Mouse (Mus musculus) CH12.LX (cell line): ENCODE measurements around the gene Nsmf. TPM values are rescaled to one million over a fixed set of nuclear protein-coding genes. Genes with fewer than 3 reads are reported as not detected.

ENCODE experiments used
- DNase-seq: peaks from one replicate; pipeline ENCODE4 v3.0.0-alpha.2; 2013; ENCODE audit errors: extremely low read depth
- H3K27ac ChIP-seq: 2 replicates; pipeline ENCODE4 v1.5.1; 2012; ENCODE audit warnings: low read depth, mild to moderate bottlenecking, control low read depth, moderate library complexity; ENCODE audit not compliant: insufficient read depth
- H3K27me3 ChIP-seq: replicated peaks from 2 replicates; pipeline ENCODE3; 2012; ENCODE audit warnings: inconsistent platforms
- H3K36me3 ChIP-seq, 2 experiments: replicated peaks in 1 of 2; 2 replicates each; pipeline versions ENCODE3 to v1.6.1; 2012; ENCODE audit warnings: inconsistent platforms in 1 of 2, low read length in 1 of 2, mild to moderate bottlenecking in 1 of 2, mixed read lengths in 1 of 2, moderate library complexity in 1 of 2; ENCODE audit not compliant: control insufficient read depth in 1 of 2, insufficient read depth in 1 of 2
- H3K4me1 ChIP-seq, 2 experiments: 2 replicates each; pipeline ENCODE4 v1.6.1; 2012; ENCODE audit warnings: inconsistent platforms in 1 of 2, moderate library complexity in 1 of 2; ENCODE audit not compliant: insufficient read depth in 2 of 2, control insufficient read depth in 1 of 2
- H3K4me2 ChIP-seq: 2 replicates; pipeline ENCODE4 v1.6.1; 2012; ENCODE audit warnings: low read depth, mild to moderate bottlenecking, control low read depth; ENCODE audit not compliant: poor library complexity, insufficient read depth, severe bottlenecking
- H3K4me3 ChIP-seq, 3 experiments: fragments of 150-350 bp in 1 of 3; sonication (generic) in 1 of 3; replicated peaks in 1 of 3; 2 replicates each; pipeline versions ENCODE3 to v1.5.1; 2011 to 2012; ENCODE audit warnings: low read depth in 2 of 3, low read length in 2 of 3, mild to moderate bottlenecking in 2 of 3, moderate library complexity in 2 of 3, control low read depth in 1 of 3, improper control_type of control experiment in 1 of 3, inconsistent platforms in 1 of 3, mixed read lengths in 1 of 3; ENCODE audit not compliant: poor library complexity in 1 of 3
- H3K79me2 ChIP-seq: replicated peaks from 2 replicates; pipeline ENCODE4 v1.6.1; 2012; ENCODE audit warnings: mild to moderate bottlenecking, moderate library complexity; ENCODE audit not compliant: control insufficient read depth, poor library complexity, insufficient read depth, severe bottlenecking; ENCODE audit errors: extremely low read depth
- H3K9ac ChIP-seq: 2 replicates; pipeline ENCODE4 v1.6.1; 2012; ENCODE audit warnings: low read depth, mild to moderate bottlenecking, control low read depth, moderate library complexity; ENCODE audit not compliant: insufficient read depth
- H3K9me3 ChIP-seq: replicated peaks from 2 replicates; pipeline ENCODE3; 2012; ENCODE audit warnings: low read length, inconsistent platforms, mixed read lengths
- E2F4 ChIP-seq: IDR thresholded peaks from 2 replicates; pipeline ENCODE4 v1.6.1; 2011; ENCODE audit warnings: low read depth, low read length, improper control_type of control experiment; ENCODE audit not compliant: insufficient replicate concordance
- EP300 ChIP-seq: IDR thresholded peaks from 2 replicates; pipeline ENCODE4 v1.6.1; 2011; ENCODE audit warnings: low read length, improper control_type of control experiment
- ETS1 ChIP-seq: conservative IDR thresholded peaks from 2 replicates; pipeline ENCODE4 v1.6.1; 2012; ENCODE audit warnings: low read depth, mild to moderate bottlenecking, inconsistent platforms, low read length, improper control_type of control experiment, moderate library complexity
- HCFC1 ChIP-seq: IDR thresholded peaks from 2 replicates; pipeline ENCODE4 v1.6.1; 2012; ENCODE audit warnings: low read depth, mild to moderate bottlenecking, inconsistent platforms, low read length, improper control_type of control experiment
- IRF4 ChIP-seq: IDR thresholded peaks from 2 replicates; pipeline ENCODE4 v1.6.1; 2014; ENCODE audit warnings: low read depth, mild to moderate bottlenecking, inconsistent platforms, low read length, improper control_type of control experiment
- JUN ChIP-seq: IDR thresholded peaks from 2 replicates; pipeline ENCODE4 v1.6.1; 2011; ENCODE audit warnings: low read depth, mild to moderate bottlenecking, low read length, improper control_type of control experiment, moderate library complexity; ENCODE audit not compliant: insufficient read depth
- JUND ChIP-seq: conservative IDR thresholded peaks from 2 replicates; pipeline ENCODE4 v1.6.1; 2011; ENCODE audit warnings: low read depth, low read length, improper control_type of control experiment
- KAT2A ChIP-seq: IDR thresholded peaks from 2 replicates; pipeline ENCODE4 v1.6.1; 2012; ENCODE audit warnings: low read length, improper control_type of control experiment, inconsistent platforms; ENCODE audit not compliant: insufficient replicate concordance
- MAFK ChIP-seq: IDR thresholded peaks from 2 replicates; pipeline ENCODE4 v1.6.1; 2011; ENCODE audit warnings: low read length, improper control_type of control experiment; ENCODE audit not compliant: insufficient replicate concordance
- MXI1 ChIP-seq: IDR thresholded peaks from 2 replicates; pipeline ENCODE4 v1.6.1; 2011; ENCODE audit warnings: mild to moderate bottlenecking, low read depth, low read length, improper control_type of control experiment
- NELFE ChIP-seq: IDR thresholded peaks from 2 replicates; pipeline ENCODE4 v1.6.1; 2011; ENCODE audit warnings: low read depth, low read length, improper control_type of control experiment
- PAX5 ChIP-seq: IDR thresholded peaks from 2 replicates; pipeline ENCODE4 v1.6.1; 2012; ENCODE audit warnings: low read length, inconsistent platforms, mixed read lengths
- POLR2A ChIP-seq: IDR thresholded peaks from 2 replicates; pipeline ENCODE4 v1.6.1; 2011; ENCODE audit warnings: low read depth, mild to moderate bottlenecking, improper control_type of control experiment, low read length
- POLR2AphosphoS2 ChIP-seq: IDR thresholded peaks from 2 replicates; pipeline ENCODE4 v1.6.1; 2011; ENCODE audit warnings: low read depth, low read length, improper control_type of control experiment
- RAD21 ChIP-seq: IDR thresholded peaks from 2 replicates; pipeline ENCODE4 v1.6.1; 2011; ENCODE audit warnings: low read depth, mild to moderate bottlenecking, low read length, improper control_type of control experiment, moderate library complexity
- RCOR1 ChIP-seq: conservative IDR thresholded peaks from 2 replicates; pipeline ENCODE4 v1.6.1; 2012; ENCODE audit warnings: low read depth, mild to moderate bottlenecking, inconsistent platforms, low read length, improper control_type of control experiment
- SIN3A ChIP-seq: IDR thresholded peaks from 2 replicates; pipeline ENCODE4 v1.6.1; 2012; ENCODE audit warnings: low read length, improper control_type of control experiment, inconsistent platforms
- TBP ChIP-seq: conservative IDR thresholded peaks from 2 replicates; pipeline ENCODE4 v1.6.1; 2011; ENCODE audit warnings: low read depth, low read length, improper control_type of control experiment
- UBTF ChIP-seq: IDR thresholded peaks from 2 replicates; pipeline ENCODE4 v1.6.1; 2012; ENCODE audit warnings: low read depth, mild to moderate bottlenecking, inconsistent platforms, low read length, improper control_type of control experiment, moderate library complexity
- USF1 ChIP-seq: IDR thresholded peaks from 2 replicates; pipeline ENCODE4 v1.6.1; 2014; ENCODE audit warnings: low read depth, mild to moderate bottlenecking, inconsistent platforms, low read length, improper control_type of control experiment
- ZKSCAN1 ChIP-seq: IDR thresholded peaks from 2 replicates; pipeline ENCODE4 v1.6.1; 2012; ENCODE audit warnings: low read depth, inconsistent platforms, low read length, improper control_type of control experiment, borderline replicate concordance
- dilution Hi-C: fragments of 300-500 bp; cut with MboI; formaldehyde crosslinking; loops from 2 replicates; pipeline ENCODE4 v1.14.3; 2020; ENCODE audit warnings: low sequenced_read_pairs; ENCODE audit not compliant: extremely low pct_unique_long_range_greater_than_20kb, extremely low pct_ligation_motif_present
- in situ Hi-C: fragments of 300-500 bp; cut with MboI; formaldehyde crosslinking; loops from 3 replicates; pipeline ENCODE4 v1.14.3; 2019; ENCODE audit warnings: low sequenced_read_pairs, low pct_ligation_motif_present, low pct_unique_long_range_greater_than_20kb, mixed read lengths
- polyA plus RNA-seq: library from polyadenylated mRNA; unstranded; fragments of >175 nt; gene quantifications from 2 replicates; pipeline ENCODE4 v1.2.1, GENCODE M21; 2012; ENCODE audit warnings: low read depth; ENCODE audit not compliant: insufficient read length
- total RNA-seq, 2 experiments: library from RNA; depleted of rRNA; stranded (reverse); fragments of 300-350 nt in 1 of 2; fragments of >200 nt in 1 of 2; gene quantifications; 2 replicates each; pipeline ENCODE4 v1.2.3; 2012 to 2014

The Nsmf gene
- total and polyA plus RNA-seq, 3 experiments, result 11.6 to 12.0 (median 11.7) TPM

DNA sequence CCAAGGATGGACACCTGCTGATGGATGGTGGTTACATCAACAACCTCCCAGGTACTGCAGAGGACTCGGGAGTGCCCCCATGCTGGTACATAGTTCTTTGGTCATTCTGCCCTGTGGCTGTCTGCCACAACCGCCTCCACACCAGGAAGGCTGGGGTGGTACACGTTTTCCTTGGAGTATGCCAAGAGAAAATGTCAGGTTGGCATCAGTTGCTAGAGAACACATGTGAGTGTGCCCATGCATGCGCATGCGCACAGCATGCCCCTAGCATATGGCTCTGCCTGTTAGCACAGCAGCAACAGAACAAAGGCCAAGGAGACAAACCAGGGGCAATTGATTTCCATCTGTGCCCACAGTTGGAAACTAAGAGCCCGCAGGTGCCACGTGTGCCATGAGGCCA lies 3.2 kb upstream of the Nsmf start:
- H3K27me3 ChIP-seq, result no peaks in the 10 kb centered on the region
- peaks cover 28 to 74% of the 10 kb centered on the region in 2 experiments for H3K36me3 ChIP-seq
- no peaks in the 10 kb centered on the region for H3K9me3 ChIP-seq
- dilution Hi-C loops (no loop called here), in situ Hi-C loops (no loop called here)
- H3K4me3 ChIP-seq, result no peak overlapping the region
- H3K9ac ChIP-seq, result no peak overlapping the region
- peaks cover 5 to 18% of the 10 kb centered on the region in 2 experiments for H3K4me1 ChIP-seq
- no peak overlapping the region for H3K4me2 ChIP-seq
- no peak overlapping the region for H3K27ac ChIP-seq
- TF ChIP-seq USF1 (no peak), KAT2A (no peak), E2F4 (no peak)
- TF ChIP-seq, all 38 proteins: peak for 0
- no peaks in the 10 kb centered on the region for H3K79me2 ChIP-seq
- DNase-seq, result no peak

DNA sequence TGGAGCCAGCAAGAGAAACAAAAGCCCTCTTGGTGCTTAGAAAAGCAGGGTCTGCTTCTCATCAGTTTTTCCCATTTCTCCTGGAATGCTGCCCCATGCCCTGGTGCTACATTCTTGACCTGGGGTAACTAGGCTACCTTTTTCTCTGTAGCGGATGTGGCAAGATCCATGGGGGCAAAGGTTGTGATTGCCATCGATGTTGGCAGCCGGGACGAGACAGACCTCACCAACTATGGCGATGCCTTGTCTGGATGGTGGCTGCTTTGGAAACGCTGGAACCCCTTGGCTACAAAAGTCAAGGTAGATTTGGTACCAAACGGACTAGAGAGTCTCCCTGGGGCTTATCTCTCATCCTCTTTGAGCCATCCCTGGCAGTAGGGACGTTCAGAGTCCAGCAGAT lies 2.7 kb upstream of the Nsmf start:
- peaks cover 5 to 18% of the 10 kb centered on the region in 2 experiments for H3K4me1 ChIP-seq
- H3K4me2 ChIP-seq, result no peak overlapping the region
- no peaks in the 10 kb centered on the region for H3K9me3 ChIP-seq
- no peaks in the 10 kb centered on the region for H3K27me3 ChIP-seq
- no peak for DNase-seq
- H3K36me3 ChIP-seq, result peaks cover 28 to 76% of the 10 kb centered on the region in 2 experiments
- H3K79me2 ChIP-seq, result no peaks in the 10 kb centered on the region
- in situ Hi-C loops, result no loop called here
- dilution Hi-C loops, result no loop called here
- no peak overlapping the region for H3K9ac ChIP-seq
- H3K27ac ChIP-seq, result no peak overlapping the region
- no peak overlapping the region for H3K4me3 ChIP-seq
- TF ChIP-seq UBTF (no peak), ETS1 (no peak), NELFE (no peak), E2F4 (no peak), MAFK (no peak), IRF4 (no peak), RCOR1 (no peak), PAX5 (no peak), POLR2AphosphoS2 (no peak), MXI1 (no peak), HCFC1 (no peak), RAD21 (no peak), EP300 (no peak), SIN3A (no peak), ZKSCAN1 (no peak), TBP (no peak), POLR2A (no peak), JUND (no peak), JUN (no peak)
